Mouse (Mus musculus) embryo, embryonic 11 days (tissue): Measurements from ENCODE around the gene Mpo.

Experiments used
- DNase-seq: peaks from one replicate; pipeline ENCODE4 v3.0.0-alpha.2; 2015

The Mpo gene

DNA sequence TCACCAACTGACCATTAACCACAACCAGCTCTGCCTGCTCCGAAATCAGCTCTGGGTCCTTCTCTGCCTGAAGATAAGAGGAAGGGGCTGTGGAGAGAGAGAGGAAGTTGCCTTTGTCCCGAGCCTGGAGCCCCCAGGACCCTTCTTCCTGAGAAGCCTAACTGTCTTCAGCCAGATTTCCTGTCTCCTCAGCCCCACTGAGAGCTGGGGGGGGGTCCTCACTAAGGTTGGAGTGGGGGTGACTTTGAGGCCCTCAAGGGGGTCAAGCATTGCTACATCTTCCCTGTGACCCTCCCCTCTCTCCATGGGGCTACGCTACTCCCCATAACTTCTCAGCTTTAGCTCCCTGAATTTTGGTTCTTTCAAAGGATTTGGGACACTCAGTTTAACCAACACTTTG is at the start of gene Mpo:
Gene Mpo (plus strand): TSS at position 122 of the 400 bp plus-strand sequence.
- DNase-seq, result no peak

- DNase-seq, result no peak
These were observed 49.7 kb upstream of the Mpo start for GRCm38 (mm10) chr11:87743691-87744090.

- DNase-seq, result no peak
These were observed 48.4 kb upstream of the Mpo start for GRCm38 (mm10) chr11:87744964-87745363.

DNA sequence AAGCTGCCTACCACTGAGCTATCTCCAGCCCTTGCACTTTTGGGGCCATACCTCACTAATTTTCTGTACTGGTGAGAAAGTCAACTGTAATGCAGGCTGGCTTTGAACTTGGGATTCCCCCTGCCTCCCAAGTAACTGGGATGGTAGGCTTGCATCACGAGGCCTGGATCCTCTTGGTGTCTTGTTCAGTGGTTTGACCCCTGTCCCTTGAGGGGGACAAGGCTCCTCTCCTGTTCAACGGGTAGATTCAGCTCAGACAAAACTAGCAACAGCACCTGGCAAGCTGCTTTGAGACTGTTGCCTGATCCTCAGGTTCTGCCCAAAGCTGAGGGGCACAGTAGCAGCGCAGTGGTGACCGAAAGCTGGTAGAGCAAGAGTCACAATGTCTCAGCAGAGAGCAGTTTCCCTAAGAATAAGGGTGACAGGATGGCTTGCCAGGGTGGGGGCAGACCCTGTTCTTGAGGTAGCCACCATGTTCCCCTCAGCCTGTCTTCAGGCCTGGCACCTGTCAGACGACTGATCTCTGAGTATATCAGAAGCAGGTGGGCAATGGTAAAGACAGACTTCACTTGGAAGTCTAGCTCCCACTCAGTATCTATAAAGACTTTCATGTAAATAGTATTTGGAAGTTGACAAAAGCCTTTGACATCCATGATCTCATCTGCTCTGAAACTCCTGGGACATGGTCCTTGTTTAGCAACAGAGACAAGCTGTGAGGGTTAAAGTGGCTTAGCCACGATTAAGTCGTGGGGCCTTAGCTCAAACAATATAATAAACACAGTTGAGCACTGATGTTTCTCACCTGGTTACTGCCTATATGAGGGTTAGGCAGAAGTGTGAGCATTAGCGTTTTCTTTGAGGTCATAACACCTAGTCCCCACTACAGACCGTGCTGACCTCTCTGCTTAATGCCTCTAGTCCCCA is 47.5 kb upstream of the Mpo start:
- DNase-seq, result no peak

GRCm38 (mm10) chr11:87747312-87747711 is 46.1 kb upstream of the Mpo start:
- DNase-seq, result no peak

GRCm38 (mm10) chr11:87747716-87748115 is 45.7 kb upstream of the Mpo start:
- DNase-seq, result no peak

GRCm38 (mm10) chr11:87748132-87749119 is 45.0 kb upstream of the Mpo start:
- DNase-seq, result peak; percentile 40

DNA sequence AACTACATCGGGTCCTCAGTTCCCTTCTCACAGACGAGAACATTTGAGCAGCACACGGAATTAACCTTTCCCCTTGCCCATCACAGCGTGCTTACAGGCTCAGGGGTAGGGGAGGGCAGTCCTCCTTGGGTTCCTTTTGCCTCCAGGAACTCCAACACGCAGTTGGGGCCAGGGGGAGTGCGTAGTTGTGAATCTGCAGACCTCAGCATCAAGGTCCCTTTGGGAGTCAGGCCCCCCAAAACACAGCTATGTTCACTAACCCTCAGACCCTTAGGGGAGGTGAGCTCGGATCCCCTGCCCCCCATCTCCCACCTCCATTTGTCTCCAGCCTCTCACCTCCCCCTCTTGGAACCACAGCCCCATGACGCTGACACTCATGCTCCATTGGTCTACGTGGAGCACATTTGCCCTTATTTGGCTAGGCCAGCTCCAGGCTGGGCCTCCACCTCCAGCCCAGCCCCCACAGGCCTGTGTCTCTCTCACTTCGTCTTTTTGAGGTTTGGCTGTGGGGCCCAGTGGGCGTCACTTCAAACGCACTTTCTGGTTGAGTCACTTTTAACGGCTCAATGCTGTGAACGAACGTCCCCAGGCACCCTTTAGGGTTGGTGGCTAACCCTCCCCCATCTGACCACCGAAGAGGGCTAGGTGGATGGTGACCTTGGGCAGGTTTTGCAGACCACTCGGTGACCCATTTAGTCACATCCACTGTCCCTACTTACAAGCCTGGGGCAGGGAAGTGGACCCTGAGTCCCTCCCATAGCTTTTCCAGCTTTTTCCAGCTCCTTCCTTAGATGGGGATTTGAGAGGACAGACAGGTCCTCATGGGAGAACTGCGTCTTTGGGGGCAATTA is 44.0 kb upstream of the Mpo start:
- peak; percentile 41 for DNase-seq

DNA sequence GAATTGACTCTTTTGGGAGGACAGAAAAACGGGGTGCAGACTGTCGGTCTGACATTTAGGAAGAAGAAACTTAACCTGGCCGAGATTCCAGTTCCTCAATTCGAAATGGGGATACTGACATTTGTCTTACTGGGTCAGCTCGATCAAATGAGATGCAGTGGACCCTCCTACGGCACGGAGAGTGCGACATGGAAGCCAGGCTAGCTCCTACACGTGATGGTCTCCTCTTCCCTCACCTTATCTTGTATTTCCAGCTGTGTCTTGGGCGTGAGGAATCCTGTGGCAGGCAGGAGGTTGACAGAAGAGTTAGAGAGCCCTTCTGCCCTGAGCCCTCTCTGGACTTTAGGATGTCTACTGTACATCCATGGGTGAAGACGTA is 43.3 kb upstream of the Mpo start:
- DNase-seq, result no peak

- no peak for DNase-seq
These were observed 42.9 kb upstream of the Mpo start for GRCm38 (mm10) chr11:87750521-87750920.

DNA sequence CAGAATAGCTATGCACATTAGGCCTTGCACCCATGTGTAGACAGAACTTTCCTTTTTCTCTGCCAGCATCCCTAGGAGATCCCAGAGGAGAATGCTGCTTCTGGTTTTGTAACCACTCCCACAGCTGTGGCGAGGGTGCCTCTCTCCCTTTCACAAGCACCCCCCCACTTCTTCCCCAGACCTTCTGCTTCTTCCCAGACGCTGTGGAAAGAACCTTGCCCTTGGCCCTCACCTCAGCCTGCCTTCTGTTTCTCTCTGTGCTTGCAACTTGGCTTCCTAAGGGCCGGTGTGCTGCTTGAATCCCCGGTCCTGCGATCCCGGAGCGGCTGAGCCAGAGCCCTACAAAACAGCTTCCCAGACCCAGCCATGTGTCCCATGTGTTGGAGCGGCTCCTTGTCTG is 42.4 kb upstream of the Mpo start:
- DNase-seq, result no peak

DNA sequence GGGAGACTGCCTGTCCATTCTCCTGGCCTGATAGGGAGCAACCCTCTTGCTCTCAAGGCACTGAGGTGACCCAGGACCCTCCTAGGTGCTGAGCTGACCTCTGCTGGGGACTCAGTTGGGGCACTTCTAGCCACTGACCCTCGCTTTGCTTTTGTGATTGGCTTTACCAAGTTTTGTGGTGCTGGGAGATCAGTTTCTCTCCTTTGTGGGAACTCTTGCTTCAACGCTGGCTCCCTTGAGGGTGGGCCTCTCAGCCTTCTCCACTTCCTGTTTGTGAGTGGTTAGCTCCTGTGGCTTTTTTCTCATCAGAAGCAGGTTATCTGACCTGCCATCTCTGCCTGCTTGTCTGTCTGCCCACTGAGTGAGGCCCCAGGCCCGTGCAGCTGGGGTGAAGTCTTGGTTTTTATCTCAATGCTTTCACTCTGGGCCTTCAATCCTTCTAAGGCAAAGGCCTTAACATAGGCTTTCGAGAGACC is 41.9 kb upstream of the Mpo start:
- DNase-seq, result no peak

DNA sequence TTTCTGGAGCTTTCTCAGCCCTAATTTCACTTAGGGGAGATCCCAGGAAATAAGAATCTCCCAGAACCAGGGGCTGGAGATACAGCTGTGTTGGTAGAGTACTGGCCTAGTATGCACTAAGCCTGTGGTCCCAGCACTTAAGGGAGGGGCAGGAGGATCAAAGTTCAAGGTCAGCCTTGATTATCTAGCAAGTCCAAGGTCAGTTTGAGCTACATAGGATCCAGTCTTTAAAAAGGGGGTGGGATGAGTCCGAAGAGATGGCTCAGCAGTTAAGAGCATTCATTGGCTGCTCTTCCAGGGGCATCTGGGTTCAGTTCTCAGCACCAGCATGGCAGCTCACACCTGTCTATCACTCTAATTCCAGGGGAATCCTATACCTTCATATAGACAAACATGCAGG is 41.1 kb upstream of the Mpo start:
- DNase-seq, result no peak

GRCm38 (mm10) chr11:87753255-87753654 is 40.1 kb upstream of the Mpo start:
- DNase-seq, result no peak

DNA sequence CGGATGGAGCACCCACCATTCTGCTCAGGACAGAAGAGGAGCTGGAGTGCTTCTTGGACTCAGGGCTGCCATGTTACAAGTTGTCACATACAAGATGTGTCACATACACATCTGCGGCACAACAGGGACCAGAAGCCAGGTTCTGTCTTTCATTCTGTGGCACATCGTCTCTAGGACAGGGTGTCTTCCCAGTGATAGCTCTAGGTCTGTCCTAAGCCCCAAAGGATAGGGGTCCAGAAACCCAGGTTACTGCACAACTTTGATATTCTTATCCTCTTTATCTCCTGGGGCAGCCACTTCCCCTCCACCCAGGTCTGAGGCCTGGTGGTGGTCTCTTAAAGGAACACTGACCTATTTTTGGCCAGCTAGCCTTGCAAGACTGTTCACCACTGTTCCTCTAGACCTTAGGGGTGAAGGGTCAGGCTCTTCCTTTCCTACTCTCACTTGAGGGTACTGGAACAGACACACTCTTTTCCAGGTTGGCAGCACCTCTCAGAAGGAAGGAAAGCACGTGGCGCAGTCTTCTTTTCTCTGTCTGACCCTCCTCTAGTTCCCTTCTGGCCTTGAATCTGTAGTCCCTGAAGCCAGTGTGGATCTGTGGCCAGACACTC is 39.4 kb upstream of the Mpo start:
- no peak for DNase-seq

GRCm38 (mm10) chr11:87754603-87755002 is 38.8 kb upstream of the Mpo start:
- DNase-seq, result no peak

- DNase-seq, result peak; percentile 28
These were observed 37.9 kb upstream of the Mpo start for GRCm38 (mm10) chr11:87755360-87756017.

GRCm38 (mm10) chr11:87756251-87756820 is 37.0 kb upstream of the Mpo start:
- no peak for DNase-seq

GRCm38 (mm10) chr11:87757001-87757954 is 36.1 kb upstream of the Mpo start:
- DNase-seq, result no peak
